Mouse (Mus musculus) embryonic fibroblast, embryonic 13.5 days (primary cell): ENCODE results near the gene Tbc1d5.

Experiments used
- CTCF ChIP-seq: IDR thresholded peaks from 2 replicates; pipeline ENCODE4 v1.5.1; 2011; ENCODE audit warnings: mild to moderate bottlenecking, control low read depth, low read length, moderate library complexity, borderline replicate concordance; ENCODE audit not compliant: insufficient read depth
- POLR2A ChIP-seq: IDR thresholded peaks from 2 replicates; pipeline ENCODE4 v1.6.1; 2011; ENCODE audit warnings: low read depth, mild to moderate bottlenecking, control low read depth, low read length, moderate library complexity

- TF ChIP-seq POLR2A (no peak), CTCF (no peak)
Measured at GRCm38 (mm10) chr17:50915216-50915615, 263.9 kb downstream of the Tbc1d5 start.
